Mouse (Mus musculus) embryo, embryonic 10.5 days (tissue): Measurements from ENCODE around the gene Col5a2.
"Not testable (repeated sequence)": the region's sequence is repeated elsewhere in the genome, so short reads cannot be mapped to it uniquely, and the experiment has no call there.

ENCODE experiments used
- DNase-seq: peaks from one replicate; pipeline ENCODE4 v3.0.0-alpha.2; 2015; ENCODE audit warnings: low spot score

Gene Col5a2

DNA sequence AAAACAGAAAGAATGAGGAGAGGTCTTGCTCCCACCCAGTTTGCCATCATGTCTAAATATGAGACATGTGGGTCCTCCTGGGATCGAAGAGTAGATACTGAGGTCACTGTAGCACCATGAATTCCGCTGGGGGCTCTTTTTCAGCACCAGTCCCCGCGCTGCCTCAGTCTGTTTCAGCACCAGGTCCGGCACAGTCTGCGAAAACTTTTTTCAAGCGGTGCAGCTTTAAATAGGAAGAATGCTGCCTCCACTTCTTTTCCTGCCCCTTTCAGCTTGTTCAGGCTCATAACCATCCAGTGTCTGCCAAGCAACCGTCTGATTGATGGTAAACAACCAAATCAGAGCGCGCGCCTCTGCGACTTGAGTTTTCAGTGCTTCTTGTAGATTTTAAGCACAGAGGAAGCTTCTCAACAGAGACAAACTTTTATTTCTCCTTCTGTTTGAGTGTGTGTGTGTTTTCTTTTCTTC, at the start of gene Col5a2:
Gene Col5a2 (minus strand): TSS at position 418 of the 468 bp plus-strand sequence.
- peak; percentile 70 for DNase-seq

DNA sequence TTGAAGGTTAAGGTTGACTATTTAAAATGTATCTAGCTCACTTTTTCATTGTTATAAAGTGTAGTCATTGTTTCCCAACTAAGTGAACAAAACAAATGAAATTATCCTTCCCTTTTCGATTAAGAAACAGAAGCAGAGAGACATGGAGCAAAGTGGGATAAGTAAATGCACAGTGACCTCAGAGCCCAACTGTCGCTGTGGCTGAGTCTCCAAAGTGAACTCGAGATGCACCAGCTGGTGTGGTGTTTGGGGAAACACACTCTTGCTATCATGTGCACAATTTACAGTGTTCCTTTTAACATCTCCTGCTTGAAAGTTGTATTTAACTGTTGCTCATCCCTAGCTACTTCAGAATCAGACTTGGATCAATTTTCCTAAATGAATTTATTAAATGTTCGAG, 47.4 kb upstream of the Col5a2 start:
- DNase-seq = no peak

DNA sequence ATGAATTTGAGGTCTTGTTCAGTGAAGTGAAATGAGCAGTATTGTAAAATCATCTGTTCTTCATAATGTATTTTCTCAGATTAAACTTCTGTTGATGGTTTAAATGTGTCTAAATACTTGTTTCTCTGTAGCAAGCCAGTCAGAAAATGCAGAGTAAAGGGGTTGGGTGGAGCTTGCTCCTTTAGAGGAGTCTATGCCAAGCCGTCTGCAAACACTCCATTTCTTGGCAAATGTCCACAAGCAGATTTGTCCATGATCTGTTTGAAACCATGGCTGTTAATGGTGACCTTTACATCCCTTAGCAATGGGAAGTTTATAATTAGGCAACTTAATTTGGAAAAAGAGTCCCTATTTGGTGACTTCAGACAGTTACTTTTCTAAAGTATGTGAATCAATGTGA, 38.8 kb upstream of the Col5a2 start:
- no peak for DNase-seq

DNA sequence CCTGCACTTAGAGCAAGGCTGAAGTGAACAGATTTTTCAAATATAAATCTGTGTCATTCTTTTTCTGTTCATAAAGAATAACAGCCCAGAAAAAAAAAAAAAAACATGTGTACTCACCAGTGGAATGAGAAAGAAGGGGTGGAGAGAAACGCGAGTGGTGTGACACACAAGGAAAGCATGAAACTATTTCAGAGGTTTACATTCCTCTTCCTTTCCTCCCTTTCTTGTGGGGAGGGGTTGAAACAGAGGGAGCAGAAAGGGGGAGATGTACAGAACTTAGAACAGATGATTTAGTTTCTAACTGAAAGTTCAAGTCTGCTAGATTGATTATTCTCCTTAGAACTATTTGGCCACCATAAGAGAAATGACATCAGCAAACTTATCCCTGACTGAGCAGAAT, 38.1 kb upstream of the Col5a2 start:
- no peak for DNase-seq

DNA sequence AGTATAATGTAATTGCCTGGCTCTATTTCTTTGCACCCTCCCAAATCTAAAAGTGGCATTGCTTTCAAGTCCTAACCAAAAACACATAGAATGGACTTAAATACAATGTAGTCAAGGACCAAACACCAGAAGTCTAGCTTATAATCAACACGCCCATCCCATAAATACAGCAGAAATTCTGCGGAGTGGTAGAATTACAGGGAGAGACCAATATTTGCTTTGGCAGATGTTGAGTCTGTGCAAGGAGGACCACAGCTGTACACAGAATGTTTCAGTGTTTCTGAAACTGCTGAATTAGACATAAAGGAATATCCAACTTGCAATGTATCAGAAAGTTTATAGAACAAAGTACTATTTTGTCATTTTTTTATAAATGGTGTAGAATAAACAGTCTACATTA, 28.4 kb upstream of the Col5a2 start:
- DNase-seq = no peak

DNA sequence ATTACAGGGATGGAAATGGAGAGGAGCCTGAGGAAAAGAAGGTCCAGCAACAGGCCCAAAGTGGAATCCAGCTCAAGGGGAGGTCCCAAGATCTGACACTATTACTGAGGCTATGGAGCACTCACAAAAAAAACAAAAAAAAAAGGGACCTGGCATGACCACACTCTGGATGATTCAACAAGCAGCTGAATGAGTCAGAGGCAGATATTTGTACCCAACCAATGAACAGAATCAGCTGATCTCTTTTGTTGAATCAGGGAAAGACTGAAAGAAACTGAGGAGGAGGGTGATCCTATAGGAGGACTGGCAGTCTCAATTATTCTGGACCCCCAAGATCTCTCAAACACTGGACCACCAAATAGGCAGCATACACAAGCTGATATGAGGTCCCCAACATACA, 24.4 kb upstream of the Col5a2 start:
- not testable (repeated sequence) for DNase-seq

- DNase-seq = no peak
Observed at GRCm38 (mm10) chr1:45523601-45524000, 20.5 kb upstream of the Col5a2 start.

- DNase-seq = no peak
Observed at GRCm38 (mm10) chr1:45521486-45521885, 18.4 kb upstream of the Col5a2 start.

- peak; percentile 68 for DNase-seq
Observed at GRCm38 (mm10) chr1:45502241-45502741, 791 bp downstream of the Col5a2 start.

DNA sequence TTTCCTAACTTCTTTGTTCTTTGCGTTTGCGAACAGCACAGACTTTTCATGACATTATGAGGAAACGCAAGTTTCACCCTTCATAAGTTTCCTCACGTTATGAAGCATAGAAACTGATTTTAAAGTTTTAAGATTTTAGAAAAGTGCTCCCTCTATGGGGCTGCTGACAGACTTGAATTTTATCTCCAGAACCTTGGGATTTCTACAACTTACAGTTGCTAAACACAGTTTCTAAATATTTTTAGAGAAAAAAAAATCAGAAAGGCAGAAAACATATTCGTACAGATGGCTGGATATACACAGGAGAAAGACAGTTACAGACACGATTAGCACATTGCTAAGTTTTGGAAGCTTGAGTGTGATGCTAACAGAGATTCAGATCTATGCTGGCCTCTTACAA, 1.6 kb downstream of the Col5a2 start:
- DNase-seq = peak; percentile 34

DNA sequence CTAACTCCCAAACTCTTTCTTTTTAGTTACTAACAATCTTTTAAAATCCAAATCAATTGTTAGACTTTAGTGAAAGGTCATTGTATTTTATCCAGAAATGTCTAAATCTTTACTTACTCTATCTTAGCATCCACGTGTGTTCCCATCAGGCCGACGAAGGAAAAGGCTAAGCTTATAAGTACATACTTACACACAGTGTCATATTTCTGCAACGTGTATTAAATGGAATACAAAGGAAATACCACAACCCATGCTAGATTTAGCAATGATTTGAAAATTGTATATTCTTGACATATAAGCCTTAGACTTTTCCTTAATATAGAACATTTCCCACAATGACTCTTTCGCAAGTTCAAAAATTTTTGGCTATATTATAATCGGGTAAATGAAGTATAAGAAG, 2.6 kb downstream of the Col5a2 start:
- DNase-seq = no peak

- no peak for DNase-seq
Observed at GRCm38 (mm10) chr1:45495025-45495424, 8.1 kb downstream of the Col5a2 start.

DNA sequence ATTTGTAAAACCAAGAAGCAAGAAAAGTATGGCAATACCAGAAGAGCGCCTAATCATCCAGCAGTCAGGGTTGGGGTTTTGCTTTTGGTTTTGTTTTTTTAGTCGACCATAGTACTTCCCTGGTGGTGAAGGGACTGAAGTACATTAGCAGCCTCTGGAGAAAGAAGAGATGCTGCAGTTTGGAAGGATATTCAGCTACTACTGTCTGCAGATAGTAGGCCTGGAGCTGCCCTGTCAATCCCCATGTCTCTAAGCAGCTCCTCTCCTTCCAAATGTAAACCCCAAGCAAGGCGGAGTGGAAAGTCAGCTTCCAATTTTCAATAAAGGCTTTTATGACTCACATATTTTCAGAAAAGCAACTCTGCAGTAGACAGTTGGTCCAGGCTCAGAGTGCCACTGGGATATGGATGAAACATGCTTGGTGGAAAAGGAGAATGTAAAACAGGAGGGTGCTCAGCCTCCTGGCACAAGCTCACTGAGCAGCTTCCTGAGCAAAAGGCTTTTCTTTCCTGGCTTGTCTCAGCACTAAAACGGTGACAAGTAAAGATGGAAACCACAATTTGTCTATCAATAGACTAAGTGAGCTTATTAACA, 10.9 kb downstream of the Col5a2 start:
- no peak for DNase-seq

DNA sequence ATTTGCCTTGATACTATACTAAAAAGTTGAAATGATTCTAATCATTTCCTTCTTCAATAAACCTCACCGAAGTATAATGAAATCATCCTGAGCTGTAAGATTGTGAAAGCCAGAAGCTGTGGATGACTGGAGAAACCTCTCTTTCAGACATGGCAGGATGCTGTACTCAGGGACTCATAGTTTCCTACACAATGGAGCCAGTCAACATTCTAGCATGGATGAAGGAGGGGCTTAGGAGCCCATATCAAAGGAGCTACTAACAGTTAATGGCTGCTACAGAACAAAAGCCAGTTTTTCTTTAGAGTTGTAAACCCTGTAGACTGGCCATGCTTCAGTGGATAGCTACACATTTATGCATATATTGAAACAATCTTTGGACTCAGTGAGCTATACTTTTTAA, 12.6 kb downstream of the Col5a2 start:
- peak; percentile 5 for DNase-seq

DNA sequence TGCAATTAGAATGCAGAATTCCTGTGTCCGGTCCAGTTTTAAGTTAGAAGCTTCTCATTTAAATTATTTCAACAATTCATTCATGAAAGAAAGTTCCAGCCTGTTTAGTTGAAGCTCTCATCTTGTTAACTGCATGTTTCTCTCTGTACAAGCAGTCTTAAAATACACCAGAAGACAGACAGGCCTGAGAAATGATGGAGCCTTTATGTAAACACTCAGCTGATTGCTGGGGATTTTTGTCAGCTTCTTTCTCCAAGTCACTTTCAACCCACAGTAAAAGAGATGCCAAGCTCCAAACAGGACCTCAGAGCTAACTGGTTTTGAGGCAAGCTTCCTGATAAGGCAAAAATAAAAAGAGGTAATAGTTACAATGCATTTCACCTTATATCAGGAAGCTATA, 14.8 kb downstream of the Col5a2 start:
- DNase-seq = no peak

GRCm38 (mm10) chr1:45483001-45483400, 20.1 kb downstream of the Col5a2 start:
- DNase-seq = no peak

DNA sequence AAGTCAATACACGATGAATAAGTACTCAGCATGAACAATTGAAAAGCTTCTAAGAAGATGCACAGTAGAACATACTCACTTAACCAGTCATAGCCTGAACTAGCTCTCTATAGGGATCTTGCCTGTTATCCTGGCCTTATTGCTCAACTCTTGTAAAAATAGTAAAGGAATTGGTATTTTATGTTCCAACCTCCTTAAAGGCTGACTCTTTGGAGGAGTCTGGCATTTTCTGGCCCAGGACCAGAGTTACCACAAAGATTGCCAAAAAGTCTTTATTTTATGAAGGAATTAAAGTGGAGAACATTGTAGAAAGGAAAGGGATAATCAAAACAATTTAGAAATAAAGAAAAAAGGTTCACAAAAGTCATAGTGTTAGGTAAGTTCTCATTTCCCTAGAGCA, 21.2 kb downstream of the Col5a2 start:
- no peak for DNase-seq

DNA sequence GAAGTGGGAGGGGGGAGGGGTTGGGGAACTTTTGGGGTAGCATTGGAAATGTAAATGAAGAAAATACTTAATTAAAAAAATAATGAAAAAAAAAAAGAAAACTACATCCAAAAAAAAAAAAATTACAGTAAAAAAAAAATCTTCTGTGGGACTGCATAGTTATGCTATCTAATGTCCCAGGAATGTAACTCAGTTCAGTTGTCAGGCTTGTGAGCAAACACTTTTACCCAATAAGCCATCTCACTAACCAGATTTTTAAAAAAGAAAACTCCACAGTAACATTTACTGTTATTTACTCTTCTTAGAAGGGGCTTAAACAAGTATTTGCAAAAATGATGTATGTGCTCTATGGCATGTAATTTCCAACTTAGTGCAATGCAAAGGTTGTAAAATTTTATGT, 24.0 kb downstream of the Col5a2 start:
- no peak for DNase-seq

- DNase-seq = no peak
Observed at GRCm38 (mm10) chr1:45472751-45473150, 30.3 kb downstream of the Col5a2 start.

- DNase-seq = peak; percentile 6
Observed at GRCm38 (mm10) chr1:45460767-45461166, 42.3 kb downstream of the Col5a2 start.

- no peak for DNase-seq
Observed at GRCm38 (mm10) chr1:45455763-45456162, 47.3 kb downstream of the Col5a2 start.

DNA sequence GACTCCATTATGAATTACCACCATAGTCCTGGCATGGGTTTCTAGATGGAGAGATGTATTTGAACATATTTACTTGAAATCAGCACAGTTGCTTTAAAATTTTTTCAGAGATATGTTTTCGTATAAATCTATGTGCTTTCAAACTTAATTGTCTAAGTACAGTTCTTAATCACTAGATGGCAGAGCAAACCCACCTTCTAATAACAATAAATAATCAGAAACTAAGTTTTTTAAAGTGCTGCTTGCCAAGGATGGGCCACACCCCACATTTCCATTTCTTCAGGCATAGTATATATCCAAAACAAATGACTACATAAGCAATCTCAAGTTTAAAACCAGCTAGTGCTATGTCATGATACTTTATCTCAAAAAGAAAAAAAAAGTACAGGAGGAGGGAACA, 54.2 kb downstream of the Col5a2 start:
- no peak for DNase-seq

GRCm38 (mm10) chr1:45431922-45432321, 71.2 kb downstream of the Col5a2 start:
- peak; percentile 81 for DNase-seq

DNA sequence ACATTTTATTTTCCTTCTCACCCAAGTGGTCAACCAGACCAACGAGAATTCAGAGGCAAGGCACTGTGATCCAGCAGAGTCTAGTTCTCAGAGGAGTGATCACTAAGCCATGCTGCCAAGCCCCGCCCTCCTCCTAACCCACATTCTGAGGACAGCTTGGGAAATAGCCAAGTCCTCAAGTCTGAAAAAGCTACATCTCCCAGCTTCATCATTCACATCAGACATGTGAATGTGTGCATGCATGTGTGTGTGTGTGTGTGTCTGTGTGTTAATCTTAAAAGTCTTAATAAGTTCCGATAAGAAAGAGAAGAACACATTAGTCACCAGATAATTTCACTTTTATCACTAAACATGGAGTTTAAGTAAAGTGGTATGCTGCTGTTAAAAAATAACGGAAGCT, 72.6 kb downstream of the Col5a2 start:
- no peak for DNase-seq
